Mouse (Mus musculus): ENCODE results near the gene Ece2. TPM values are rescaled to one million over a fixed set of nuclear protein-coding genes. Genes with fewer than 3 reads are reported as not detected.

Gene Ece2
- total RNA-seq, 2 experiments from 2014 or later, result not detected

DNA sequence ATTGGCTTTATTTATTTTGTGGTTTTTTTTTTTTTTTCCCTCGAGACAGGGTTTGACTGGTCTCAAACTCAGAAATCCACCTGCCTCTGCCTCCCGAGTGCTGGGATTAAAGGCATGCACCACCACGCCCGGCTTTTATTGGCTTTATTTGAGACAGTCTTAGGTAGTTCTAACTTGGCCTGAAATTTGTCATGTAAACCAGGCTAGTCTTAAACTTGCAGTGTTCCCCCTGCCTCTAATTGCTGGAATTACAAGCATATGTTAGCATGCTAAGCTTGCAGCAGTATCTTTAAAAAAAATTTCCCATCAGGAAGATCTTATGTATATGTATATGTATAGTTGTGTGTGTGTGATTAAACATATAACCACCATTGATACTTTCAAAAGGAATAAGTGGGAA, 47.1 kb downstream of the Ece2 start:
- ATAC-seq (replicated peaks; ENCODE audit: low FRiP score, poor library complexity, severe bottlenecking), result no peak

GRCm38 (mm10) chr16:20677380-20677779, 47.8 kb downstream of the Ece2 start:
- peak; percentile 16; the same call in 1 of the 2 replicates for ATAC-seq (replicated peaks; ENCODE audit: low FRiP score, poor library complexity, severe bottlenecking)

GRCm38 (mm10) chr16:20677974-20678675, 48.5 kb downstream of the Ece2 start:
- ATAC-seq (replicated peaks; ENCODE audit: low FRiP score, poor library complexity, severe bottlenecking), result peak; percentile 91

- no peak for ATAC-seq (replicated peaks; ENCODE audit: low FRiP score, poor library complexity, severe bottlenecking)
Observed at GRCm38 (mm10) chr16:20690774-20691173, 61.1 kb downstream of the Ece2 start.

GRCm38 (mm10) chr16:20691617-20692016, 62.0 kb downstream of the Ece2 start:
- no peak for ATAC-seq (replicated peaks; ENCODE audit: low FRiP score, poor library complexity, severe bottlenecking)

- ATAC-seq (replicated peaks; ENCODE audit: low FRiP score, poor library complexity, severe bottlenecking), result no peak
Observed at GRCm38 (mm10) chr16:20692241-20692965, 62.8 kb downstream of the Ece2 start.

GRCm38 (mm10) chr16:20693111-20693701, 63.6 kb downstream of the Ece2 start, which contains the start of gene Fam131a:
Gene Fam131a, plus strand, starts transcription at chr16:20693241.
- ATAC-seq (replicated peaks; ENCODE audit: low FRiP score, poor library complexity, severe bottlenecking), result peak; percentile 74; the same call in 1 of the 2 replicates

- no peak for ATAC-seq (replicated peaks; ENCODE audit: low FRiP score, poor library complexity, severe bottlenecking)
Observed at GRCm38 (mm10) chr16:20694781-20695180, 65.2 kb downstream of the Ece2 start.

DNA sequence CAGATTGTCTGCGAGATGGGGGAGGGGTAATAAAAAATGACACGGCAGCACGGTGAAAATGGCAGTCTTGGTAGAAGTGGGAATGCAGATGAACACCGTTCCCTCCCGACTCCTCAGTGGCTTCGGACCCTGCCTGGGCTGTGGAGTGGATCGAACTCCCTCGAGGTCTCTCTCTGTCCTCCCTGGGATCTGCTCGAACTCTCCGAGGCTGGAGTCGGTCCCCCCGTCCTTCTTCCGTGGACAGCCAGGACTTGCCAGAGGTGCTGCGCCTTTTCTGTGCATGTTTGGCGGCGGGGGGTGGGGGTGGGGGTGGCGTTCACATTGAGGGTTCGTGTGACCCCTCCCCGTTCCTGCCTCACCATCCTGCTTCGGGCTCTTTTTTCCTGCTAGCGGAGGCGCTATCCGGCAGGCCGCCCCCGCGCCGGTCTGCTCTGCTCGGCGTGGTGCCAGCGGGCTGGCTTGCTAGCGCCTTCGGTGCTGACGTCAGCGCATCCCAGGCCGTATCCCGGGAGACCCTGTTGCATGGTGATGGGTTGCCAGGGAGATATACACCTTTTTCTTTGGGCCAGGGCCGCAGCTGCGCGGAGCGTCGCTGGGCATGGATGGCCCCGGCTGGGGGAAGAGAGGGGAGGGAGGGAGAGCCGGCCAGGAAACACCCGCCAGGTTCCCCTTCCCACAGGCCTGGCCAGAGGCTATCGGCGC, 66.1 kb downstream of the Ece2 start:
- no peak for ATAC-seq (replicated peaks; ENCODE audit: low FRiP score, poor library complexity, severe bottlenecking)

Other genes with a start within 250 kb of the Ece2 start
- gene Abcc5, start 203.4 kb upstream of the Ece2 start, total RNA-seq (2015; ENCODE audit: low replicate concordance), result 26.0 and 40.4 TPM in 2 replicates
- 29.3 and 34.1 TPM in 2 replicates for gene Abcc5, start 203.4 kb upstream of the Ece2 start, total RNA-seq (2017; ENCODE audit: low replicate concordance)
- gene Eif2b5, start 131.0 kb upstream of the Ece2 start, total RNA-seq (2015; ENCODE audit: low replicate concordance), result 33.2 and 54.9 TPM in 2 replicates
- gene Eif2b5, start 131.0 kb upstream of the Ece2 start, total RNA-seq (2017; ENCODE audit: low replicate concordance), result 11.5 and 18.9 TPM in 2 replicates
- 6.1 and 18.0 TPM in 2 replicates for gene Dvl3, start 112.8 kb upstream of the Ece2 start, total RNA-seq (2015; ENCODE audit: low replicate concordance)
- gene Dvl3, start 112.8 kb upstream of the Ece2 start, total RNA-seq (2017; ENCODE audit: low replicate concordance), result 1.3 and 3.6 TPM in 2 replicates
- 214 and 297 TPM in 2 replicates for gene Ap2m1, start 94.3 kb upstream of the Ece2 start, total RNA-seq (2015; ENCODE audit: low replicate concordance)
- gene Ap2m1, start 94.3 kb upstream of the Ece2 start, total RNA-seq (2017; ENCODE audit: low replicate concordance), result 271 and 285 TPM in 2 replicates
- gene Abcf3, start 81.3 kb upstream of the Ece2 start, total RNA-seq (2015; ENCODE audit: low replicate concordance), result 22.2 and 23.1 TPM in 2 replicates
- gene Abcf3, start 81.3 kb upstream of the Ece2 start, total RNA-seq (2017; ENCODE audit: low replicate concordance), result 32.1 and 40.5 TPM in 2 replicates
- gene Vwa5b2, start 40.4 kb upstream of the Ece2 start, total RNA-seq (2015; ENCODE audit: low replicate concordance), result not detected in 2 replicates
- gene Vwa5b2, start 40.4 kb upstream of the Ece2 start, total RNA-seq (2017; ENCODE audit: low replicate concordance), result 0.77 TPM in 1 of 2 replicates, not detected in the other
- gene Eef1akmt4, start 18.2 kb upstream of the Ece2 start, total RNA-seq (2015; ENCODE audit: low replicate concordance), result not detected in 2 replicates
- 0.15 TPM in 1 of 2 replicates, not detected in the other for gene Eef1akmt4, start 18.2 kb upstream of the Ece2 start, total RNA-seq (2017; ENCODE audit: low replicate concordance)
- not detected in 2 replicates for gene Gm49333, start 18.2 kb upstream of the Ece2 start, total RNA-seq (2015; ENCODE audit: low replicate concordance)
- gene Gm49333, start 18.2 kb upstream of the Ece2 start, total RNA-seq (2017; ENCODE audit: low replicate concordance), result not detected in 2 replicates
- 6.7 and 6.8 TPM in 2 replicates for gene Alg3, start 18.1 kb upstream of the Ece2 start, total RNA-seq (2015; ENCODE audit: low replicate concordance)
- 1.2 and 5.5 TPM in 2 replicates for gene Alg3, start 18.1 kb upstream of the Ece2 start, total RNA-seq (2017; ENCODE audit: low replicate concordance)
- not detected in 2 replicates for gene Camk2n2, start 8.5 kb upstream of the Ece2 start, total RNA-seq (2015; ENCODE audit: low replicate concordance)
- not detected in 2 replicates for gene Camk2n2, start 8.5 kb upstream of the Ece2 start, total RNA-seq (2017; ENCODE audit: low replicate concordance)
- gene Psmd2, start 21.8 kb downstream of the Ece2 start, total RNA-seq (2015; ENCODE audit: low replicate concordance), result 71.7 and 115 TPM in 2 replicates
- gene Psmd2, start 21.8 kb downstream of the Ece2 start, total RNA-seq (2017; ENCODE audit: low replicate concordance), result 125 and 131 TPM in 2 replicates
- 105 and 116 TPM in 2 replicates for gene Eif4g1, start 38.5 kb downstream of the Ece2 start, total RNA-seq (2015; ENCODE audit: low replicate concordance)
- 109 and 153 TPM in 2 replicates for gene Eif4g1, start 38.5 kb downstream of the Ece2 start, total RNA-seq (2017; ENCODE audit: low replicate concordance)
- gene Fam131a, start 63.4 kb downstream of the Ece2 start, total RNA-seq (2015; ENCODE audit: low replicate concordance), result not detected in 2 replicates
- not detected in 2 replicates for gene Fam131a, start 63.4 kb downstream of the Ece2 start, total RNA-seq (2017; ENCODE audit: low replicate concordance)
- 2.9 and 10.5 TPM in 2 replicates for gene Polr2h, start 87.8 kb downstream of the Ece2 start, total RNA-seq (2015; ENCODE audit: low replicate concordance)
- 5.8 and 11.2 TPM in 2 replicates for gene Polr2h, start 87.8 kb downstream of the Ece2 start, total RNA-seq (2017; ENCODE audit: low replicate concordance)
- 11.5 and 21.0 TPM in 2 replicates for gene Clcn2, start 87.9 kb downstream of the Ece2 start, total RNA-seq (2015; ENCODE audit: low replicate concordance)
- 9.9 and 10.7 TPM in 2 replicates for gene Clcn2, start 87.9 kb downstream of the Ece2 start, total RNA-seq (2017; ENCODE audit: low replicate concordance)
- not detected in 2 replicates for gene Chrd, start 103.3 kb downstream of the Ece2 start, total RNA-seq (2015; ENCODE audit: low replicate concordance)
- not detected in 2 replicates for gene Chrd, start 103.3 kb downstream of the Ece2 start, total RNA-seq (2017; ENCODE audit: low replicate concordance)
- not detected in 2 replicates for gene Thpo, start 104.7 kb downstream of the Ece2 start, total RNA-seq (2015; ENCODE audit: low replicate concordance)
- gene Thpo, start 104.7 kb downstream of the Ece2 start, total RNA-seq (2017; ENCODE audit: low replicate concordance), result not detected in 2 replicates

Measured in erythroid progenitor cell, adult 5-6 weeks (primary cell).